Mouse (Mus musculus) monocyte, adult 2 months (primary cell): ENCODE results near the gene Zmat5.

ENCODE experiments used
- DNase-seq, 2 experiments: peaks; one replicate each; pipeline ENCODE4 v3.0.0; 2022; ENCODE audit warnings: low spot score in 2 of 2, low read depth in 1 of 2

Zmat5 gene

DNA sequence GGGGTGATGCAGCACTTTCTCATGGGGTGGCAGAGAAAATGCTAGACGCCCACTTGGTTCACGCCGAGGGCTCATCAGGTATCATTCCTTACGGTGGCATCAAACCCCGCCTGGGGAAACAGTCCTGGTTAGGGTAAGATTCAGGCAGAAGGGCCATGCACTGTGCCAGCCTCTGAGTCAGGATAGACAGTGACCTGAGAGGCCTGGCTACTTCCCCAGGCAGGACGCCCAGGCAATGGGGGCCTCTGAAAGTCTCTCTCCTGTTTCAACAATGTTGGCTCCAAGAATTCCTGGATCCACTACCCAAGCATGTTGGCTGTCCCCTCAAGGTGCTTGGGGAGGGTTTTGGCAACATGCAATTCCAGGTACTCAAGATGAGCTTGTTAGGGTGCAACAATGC, 65.4 kb downstream of the Zmat5 start:
- no peak for DNase-seq

- no peak for DNase-seq
These were observed 67.3 kb downstream of the Zmat5 start for GRCm38 (mm10) chr11:4771756-4772155.

- peak in 1 of 2 experiments; percentile 14 for DNase-seq
These were observed 68.4 kb downstream of the Zmat5 start for GRCm38 (mm10) chr11:4772925-4773324.

DNA sequence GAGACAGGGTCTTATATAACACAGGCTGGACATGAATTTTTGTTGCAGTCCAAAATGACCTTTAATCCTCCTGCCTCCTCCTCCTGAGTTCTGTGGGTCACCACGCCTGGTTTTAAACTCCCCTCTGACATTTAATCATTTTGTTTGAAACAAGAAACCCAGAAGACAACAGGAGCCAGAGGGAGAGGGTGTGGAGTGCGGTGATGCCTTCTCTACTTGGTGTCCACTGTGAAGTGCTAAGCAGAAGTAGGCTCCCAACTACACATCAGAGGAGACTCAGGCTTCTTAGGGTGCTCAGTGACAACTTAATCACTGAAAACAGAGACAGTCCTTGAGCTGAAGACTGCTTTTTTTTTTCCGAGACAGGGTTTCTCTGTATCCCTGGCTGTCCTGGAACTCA, 76.4 kb downstream of the Zmat5 start:
- no peak for DNase-seq

DNA sequence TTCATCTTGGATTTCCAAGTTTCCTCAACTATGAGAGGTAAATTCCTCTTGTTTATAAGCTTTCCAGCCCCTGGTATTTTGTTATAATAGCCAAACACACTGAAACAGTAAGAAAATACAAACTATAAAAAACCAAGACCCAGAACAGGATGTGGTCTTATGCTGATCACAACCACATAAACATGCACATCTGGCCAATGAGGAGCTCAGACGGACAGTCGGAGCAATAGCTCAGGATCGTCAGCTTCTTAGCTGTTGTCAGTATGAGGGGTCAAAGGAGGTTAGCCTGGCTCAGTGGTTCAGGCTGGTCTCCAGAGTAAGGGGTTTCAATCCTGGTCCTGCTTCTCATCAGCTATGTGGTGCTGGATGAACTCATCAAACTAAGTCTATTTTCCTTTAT, 78.6 kb downstream of the Zmat5 start:
- no peak for DNase-seq

- DNase-seq, result no peak
These were observed 80.2 kb downstream of the Zmat5 start for GRCm38 (mm10) chr11:4784629-4785142.
